Mouse (Mus musculus) forebrain, embryonic 15.5 days (tissue): ENCODE results near the gene Grb2. TPM values are rescaled to one million over a fixed set of nuclear protein-coding genes. Genes with fewer than 3 reads are reported as not detected.

ENCODE experiments used
- ATAC-seq: fragments of 200-750 bp; cut with Nextera tagmentation; replicated peaks from 2 replicates; pipeline ENCODE4 v1.8.0; 2017; ENCODE audit warnings: mild to moderate bottlenecking, moderate TSS enrichment, moderate library complexity
- H3K27ac ChIP-seq: fragments of 300-500 bp; sonication (generic); replicated peaks from 2 replicates; pipeline ENCODE4 v1.5.1; 2015; ENCODE audit warnings: mild to moderate bottlenecking, inconsistent platforms
- H3K27me3 ChIP-seq: fragments of 300-500 bp; sonication (generic); 2 replicates; pipeline ENCODE4 v1.6.1; 2015; ENCODE audit warnings: inconsistent platforms
- H3K36me3 ChIP-seq: fragments of 300-500 bp; sonication (generic); 2 replicates; pipeline ENCODE4 v1.6.1; 2015; ENCODE audit warnings: mild to moderate bottlenecking, inconsistent platforms
- H3K4me1 ChIP-seq: fragments of 300-500 bp; sonication (generic); 2 replicates; pipeline ENCODE4 v1.6.1; 2015; ENCODE audit warnings: inconsistent platforms
- H3K4me2 ChIP-seq: fragments of 300-500 bp; sonication (generic); replicated peaks from 2 replicates; pipeline ENCODE4 v1.6.1; 2015; ENCODE audit warnings: mild to moderate bottlenecking, inconsistent platforms
- H3K4me3 ChIP-seq: fragments of 300-500 bp; sonication (generic); 2 replicates; pipeline ENCODE4 v1.5.1; 2015; ENCODE audit warnings: mild to moderate bottlenecking, inconsistent platforms
- H3K9ac ChIP-seq: fragments of 300-500 bp; sonication (generic); replicated peaks from 2 replicates; pipeline ENCODE4 v1.6.1; 2015; ENCODE audit warnings: mild to moderate bottlenecking, inconsistent platforms
- H3K9me3 ChIP-seq: fragments of 300-500 bp; sonication (generic); 2 replicates; pipeline ENCODE4 v1.6.1; 2016; ENCODE audit warnings: inconsistent platforms
- WGBS: fragments of 180-500 bp; shearing (Covaris S2); methylation state at CpG from one replicate; pipeline ENCODE4 v1.1.7; 2015; ENCODE audit warnings: mixed read lengths; 5-methylcytosine and 5-hydroxymethylcytosine counted together
- polyA plus RNA-seq: library from polyadenylated mRNA; unstranded; fragments of >200 nt; fragmentation: Nextera tagmentation; extraction: Ambion mirVana; gene quantifications from 2 replicates; pipeline ENCODE4 v1.2.1, GENCODE M21; 2015

Grb2 gene
- polyA plus RNA-seq, 1 experiment from 2014 or later = 199 TPM

- WGBS = 88% methylated on average over 4 of the region's 4 CpGs
- H3K4me1 ChIP-seq = no peaks in the 10 kb centered on the region
- no peak for ATAC-seq
- H3K27me3 ChIP-seq = no peaks in the 10 kb centered on the region
- H3K4me2 ChIP-seq = no peak overlapping the region
- H3K4me3 ChIP-seq = no peak overlapping the region
- H3K9ac ChIP-seq = no peak overlapping the region
- H3K27ac ChIP-seq = no peak overlapping the region
- H3K9me3 ChIP-seq = no peaks in the 10 kb centered on the region
- peaks cover 6% of the 10 kb centered on the region for H3K36me3 ChIP-seq
These were observed 68.9 kb downstream of the Grb2 start for GRCm38 (mm10) chr11:115639540-115639939.

- Histone ChIP-seq H3K4me3 (no peak overlapping the region), H3K27me3 (no peaks in the 10 kb centered on the region), H3K36me3 (peaks cover 3% of the 10 kb centered on the region; the same call in 1 of the 2 replicates), H3K9me3 (no peaks in the 10 kb centered on the region), H3K4me1 (no peaks in the 10 kb centered on the region), H3K4me2 (no peak overlapping the region), H3K9ac (no peak overlapping the region), H3K27ac (no peak overlapping the region)
- ATAC-seq = no peak
- 84% methylated on average over 5 of the region's 5 CpGs for WGBS
These were observed 69.6 kb downstream of the Grb2 start for GRCm38 (mm10) chr11:115638498-115639409.

GRCm38 (mm10) chr11:115636960-115637359 is 71.4 kb downstream of the Grb2 start:
- H3K27ac ChIP-seq = no peak overlapping the region
- ATAC-seq = no peak
- H3K4me1 ChIP-seq = no peaks in the 10 kb centered on the region
- WGBS = 78% methylated on average over 3 of the region's 3 CpGs
- no peak overlapping the region for H3K4me3 ChIP-seq
- no peak overlapping the region for H3K4me2 ChIP-seq
- H3K9me3 ChIP-seq = no peaks in the 10 kb centered on the region
- no peaks in the 10 kb centered on the region for H3K36me3 ChIP-seq
- H3K9ac ChIP-seq = no peak overlapping the region
- H3K27me3 ChIP-seq = no peaks in the 10 kb centered on the region

- Histone ChIP-seq H3K27me3 (no peaks in the 10 kb centered on the region), H3K4me3 (no peak overlapping the region), H3K4me2 (no peak overlapping the region), H3K4me1 (no peaks in the 10 kb centered on the region), H3K9me3 (no peaks in the 10 kb centered on the region), H3K27ac (no peak overlapping the region), H3K36me3 (no peaks in the 10 kb centered on the region), H3K9ac (no peak overlapping the region)
- ATAC-seq = no peak
- 73% methylated on average over 8 of the region's 8 CpGs for WGBS
These were observed 72.9 kb downstream of the Grb2 start for GRCm38 (mm10) chr11:115635484-115635883.

GRCm38 (mm10) chr11:115635041-115635440 is 73.4 kb downstream of the Grb2 start:
- H3K4me1 ChIP-seq = no peaks in the 10 kb centered on the region
- no peaks in the 10 kb centered on the region for H3K36me3 ChIP-seq
- ATAC-seq = no peak
- H3K9ac ChIP-seq = no peak overlapping the region
- H3K4me3 ChIP-seq = no peak overlapping the region
- 88% methylated on average over 8 of the region's 8 CpGs for WGBS
- H3K9me3 ChIP-seq = no peaks in the 10 kb centered on the region
- no peak overlapping the region for H3K27ac ChIP-seq
- H3K27me3 ChIP-seq = no peaks in the 10 kb centered on the region
- no peak overlapping the region for H3K4me2 ChIP-seq

GRCm38 (mm10) chr11:115634109-115634508 is 74.3 kb downstream of the Grb2 start:
- no peak overlapping the region for H3K9ac ChIP-seq
- H3K4me3 ChIP-seq = no peak overlapping the region
- no peaks in the 10 kb centered on the region for H3K9me3 ChIP-seq
- no peak for ATAC-seq
- H3K27me3 ChIP-seq = no peaks in the 10 kb centered on the region
- 95% methylated on average over 4 of the region's 4 CpGs for WGBS
- H3K36me3 ChIP-seq = no peaks in the 10 kb centered on the region
- H3K4me2 ChIP-seq = no peak overlapping the region
- H3K27ac ChIP-seq = no peak overlapping the region
- no peaks in the 10 kb centered on the region for H3K4me1 ChIP-seq

GRCm38 (mm10) chr11:115632862-115633261 is 75.5 kb downstream of the Grb2 start:
- H3K27me3 ChIP-seq = no peaks in the 10 kb centered on the region
- H3K4me3 ChIP-seq = no peak overlapping the region
- H3K9me3 ChIP-seq = no peaks in the 10 kb centered on the region
- no peak overlapping the region for H3K27ac ChIP-seq
- no peaks in the 10 kb centered on the region for H3K36me3 ChIP-seq
- no peak for ATAC-seq
- peaks cover 5% of the 10 kb centered on the region; the same call in 1 of the 2 replicates for H3K4me1 ChIP-seq
- H3K4me2 ChIP-seq = no peak overlapping the region
- H3K9ac ChIP-seq = no peak overlapping the region
- 86% methylated on average over 10 of the region's 10 CpGs for WGBS

GRCm38 (mm10) chr11:115632247-115632646 is 76.2 kb downstream of the Grb2 start:
- WGBS = 76% methylated on average over 7 of the region's 7 CpGs
- no peaks in the 10 kb centered on the region for H3K36me3 ChIP-seq
- no peak for ATAC-seq
- no peak overlapping the region for H3K27ac ChIP-seq
- no peaks in the 10 kb centered on the region for H3K9me3 ChIP-seq
- no peak overlapping the region for H3K9ac ChIP-seq
- no peaks in the 10 kb centered on the region for H3K27me3 ChIP-seq
- peaks cover 10% of the 10 kb centered on the region for H3K4me1 ChIP-seq
- no peak overlapping the region for H3K4me3 ChIP-seq
- H3K4me2 ChIP-seq = no peak overlapping the region

- Histone ChIP-seq H3K27ac (no peak overlapping the region), H3K27me3 (no peaks in the 10 kb centered on the region), H3K4me3 (no peak overlapping the region), H3K4me2 (no peak overlapping the region), H3K4me1 (peaks cover 17% of the 10 kb centered on the region), H3K9me3 (no peaks in the 10 kb centered on the region), H3K9ac (no peak overlapping the region), H3K36me3 (no peaks in the 10 kb centered on the region)
- no peak for ATAC-seq
- WGBS = 13% methylated on average over 3 of the region's 3 CpGs
These were observed 76.9 kb downstream of the Grb2 start for GRCm38 (mm10) chr11:115631505-115631890.

GRCm38 (mm10) chr11:115630532-115631504 is 77.6 kb downstream of the Grb2 start:
- H3K4me2 ChIP-seq = no peak overlapping the region
- H3K36me3 ChIP-seq = no peaks in the 10 kb centered on the region
- WGBS = 50% methylated on average over 16 of the region's 16 CpGs
- no peak overlapping the region for H3K27ac ChIP-seq
- H3K4me3 ChIP-seq = no peak overlapping the region
- peaks cover 23% of the 10 kb centered on the region for H3K4me1 ChIP-seq
- H3K27me3 ChIP-seq = no peaks in the 10 kb centered on the region
- no peaks in the 10 kb centered on the region for H3K9me3 ChIP-seq
- H3K9ac ChIP-seq = no peak overlapping the region
- ATAC-seq = no peak

- no peak overlapping the region for H3K9ac ChIP-seq
- no peaks in the 10 kb centered on the region for H3K27me3 ChIP-seq
- no peaks in the 10 kb centered on the region for H3K36me3 ChIP-seq
- H3K27ac ChIP-seq = no peak overlapping the region
- peaks cover 23% of the 10 kb centered on the region for H3K4me1 ChIP-seq
- WGBS = 91% methylated on average over 13 of the region's 13 CpGs
- no peak overlapping the region for H3K4me3 ChIP-seq
- H3K9me3 ChIP-seq = no peaks in the 10 kb centered on the region
- ATAC-seq = no peak
- no peak overlapping the region for H3K4me2 ChIP-seq
These were observed 78.5 kb downstream of the Grb2 start for GRCm38 (mm10) chr11:115629734-115630531.
